Mouse (Mus musculus): ENCODE results near the gene Dgka. TPM values are rescaled to one million over a fixed set of nuclear protein-coding genes. Genes with fewer than 3 reads are reported as not detected.

Dgka gene
- total RNA-seq, 2 experiments from 2014 or later: 7.8 to 8.5 TPM

GRCm38 (mm10) chr10:128673763-128674468, 70.7 kb downstream of the Dgka start, which contains the start of gene Suox:
Suox (minus strand) TSS chr10:128674073.
- DNase-seq (ENCODE audit: low spot score): peak; percentile 88

- no peak for DNase-seq (ENCODE audit: low spot score)
These were observed 73.5 kb downstream of the Dgka start for GRCm38 (mm10) chr10:128671148-128671547.

Other genes starting within 250 kb of the Dgka start
- 10 to 100 TPM in 1 of 2 experiments, 1 to 10 TPM in 1; 9.0 to 28.2 TPM for gene Myl6b, start 246.2 kb downstream of the Dgka start, total RNA-seq (2021)
- 10 to 100 TPM; 12.3 to 15.3 TPM for gene Esyt1, start 219.0 kb downstream of the Dgka start, total RNA-seq (2021)
- 1 to 10 TPM; 4.6 to 8.3 TPM for gene Zc3h10, start 197.1 kb downstream of the Dgka start, total RNA-seq (2021)
- gene Rpl41, start 195.6 kb downstream of the Dgka start, total RNA-seq (2021): 1,000 to 10,000 TPM; 1,015 to 1,049 TPM
- 10 to 100 TPM; 35.4 to 37.6 TPM for gene Pa2g4, start 178.9 kb downstream of the Dgka start, total RNA-seq (2021)
- 1 to 10 TPM; 2.7 TPM for gene Erbb3, start 155.2 kb downstream of the Dgka start, total RNA-seq (2021)
- 100 to 1,000 TPM; 345 to 363 TPM for gene Rps26, start 118.1 kb downstream of the Dgka start, total RNA-seq (2021)
- gene Ikzf4, start 98.9 kb downstream of the Dgka start, total RNA-seq (2021): under 1 TPM; 0.37 to 0.57 TPM
- 10 to 100 TPM; 27.7 to 28.3 TPM for gene Suox, start 70.8 kb downstream of the Dgka start, total RNA-seq (2021)
- gene Rab5b, start 48.6 kb downstream of the Dgka start, total RNA-seq (2021): 10 to 100 TPM; 90.8 to 92.1 TPM
- gene Pmel, start 40.7 kb downstream of the Dgka start, total RNA-seq (2021): not detected
- gene Cdk2, start 39.8 kb downstream of the Dgka start, total RNA-seq (2021): 1 to 10 TPM; 2.3 to 2.7 TPM
- 10 to 100 TPM; 12.0 to 12.4 TPM for gene Pym1, start 3.0 kb upstream of the Dgka start, total RNA-seq (2021)
- gene Mmp19, start 46.1 kb upstream of the Dgka start, total RNA-seq (2021): 1 to 10 TPM; 1.1 to 1.9 TPM
- 10 to 100 TPM; 20.8 to 25.4 TPM for gene Dnajc14, start 59.2 kb upstream of the Dgka start, total RNA-seq (2021)
- gene Tmem198b, start 59.5 kb upstream of the Dgka start, total RNA-seq (2021): 1 to 10 TPM; 2.1 to 2.3 TPM
- 10 to 100 TPM; 26.1 to 30.7 TPM for gene Sarnp, start 72.5 kb upstream of the Dgka start, total RNA-seq (2021)
- gene Ormdl2, start 76.8 kb upstream of the Dgka start, total RNA-seq (2021): 1 to 10 TPM; 3.1 to 3.8 TPM
- 1 to 10 TPM; 2.8 to 8.0 TPM for gene Gdf11, start 146.9 kb upstream of the Dgka start, total RNA-seq (2021)
- gene Cd63, start 156.1 kb upstream of the Dgka start, total RNA-seq (2021): 100 to 1,000 TPM; 101 to 160 TPM
- 1 to 10 TPM; 3.1 to 3.9 TPM for gene Rdh5, start 178.0 kb upstream of the Dgka start, total RNA-seq (2021)
- 100 to 1,000 TPM; 153 to 154 TPM for gene Bloc1s1, start 179.2 kb upstream of the Dgka start, total RNA-seq (2021)
- gene Itga7, start 189.0 kb upstream of the Dgka start, total RNA-seq (2021): 10 to 100 TPM; 40.4 to 60.8 TPM
- gene Mettl7b, start 216.1 kb upstream of the Dgka start, total RNA-seq (2021): under 1 TPM in 1 of 2 experiments, not detected in 1; 0.24 TPM
- not detected for gene Olfr9, start 244.6 kb upstream of the Dgka start, total RNA-seq (2021)